In the genomic region with DNA sequence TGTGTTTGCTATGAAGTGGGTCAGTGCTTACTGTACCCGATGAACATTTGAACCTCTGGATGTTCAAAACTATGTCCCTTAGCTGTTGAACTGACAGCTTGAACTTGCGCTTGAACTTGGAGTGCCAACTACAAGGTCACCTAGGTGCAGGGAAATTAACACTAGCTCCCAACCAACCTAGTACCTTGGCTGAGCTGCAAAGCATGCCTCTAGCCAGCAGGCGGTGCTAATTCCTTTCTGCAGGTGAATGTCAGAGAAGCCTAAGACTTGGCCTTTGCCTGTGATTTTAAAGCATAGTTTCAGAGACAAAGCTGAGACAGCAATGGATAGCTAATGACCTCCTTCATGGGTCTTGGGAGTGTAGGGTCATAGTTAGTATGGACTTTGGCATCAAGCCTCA, we compare ENCODE assay signal across 7 mouse cellular contexts. TPM values are rescaled to one million over a fixed set of nuclear protein-coding genes. Genes with fewer than 3 reads are reported as not detected.
DNase-seq lines count a peak whose midpoint lies in the region; ATAC-seq and TF ChIP-seq lines count a peak whose summit lies in the region.

No protein-coding gene starts in this region.

- H3K79me3 ChIP-seq in C2C12 (ENCODE audit: low read depth) = no peaks in the 10 kb centered on the region

- no peaks in the 10 kb centered on the region for H3K79me2 ChIP-seq in C2C12 (ENCODE audit: control insufficient read depth, insufficient read depth)

- peaks cover 48% of the 10 kb centered on the region for H3K36me3 ChIP-seq in C2C12 (ENCODE audit: control insufficient read depth, insufficient read depth)
- peaks cover 49% of the 10 kb centered on the region for H3K36me3 ChIP-seq in heart, embryonic 13.5 days
- peaks cover 21% of the 10 kb centered on the region for H3K36me3 ChIP-seq in small intestine, adult 2 months (ENCODE audit: control insufficient read depth, insufficient read depth, low read length)

- WGBS in heart, embryonic 13.5 days = 36% methylated on average over 3 of the region's 3 CpGs
- WGBS in small intestine, adult 2 months = 35% methylated on average over 3 of the region's 3 CpGs

- ATAC-seq in heart, embryonic 13.5 days (ENCODE audit: extremely low read depth, insufficient number of reproducible peaks, low FRiP score, low TSS enrichment) = no peak

- peak; percentile 60 for DNase-seq in ES-CJ7 (ENCODE audit: low read depth, low spot score)
- peak; percentile 70 to 79 for DNase-seq in cerebellum, postnatal 25 days
- DNase-seq in layer of hippocampus, adult 11-12 months (ENCODE audit: low spot score) = peak; percentile 68
- peak; percentile 49 to 69 for DNase-seq in lung, postnatal 4 days

- H3K27me3 ChIP-seq in C2C12 (ENCODE audit: control insufficient read depth, insufficient read depth, insufficient read length) = no peaks in the 10 kb centered on the region
- no peaks in the 10 kb centered on the region for H3K27me3 ChIP-seq in heart, embryonic 13.5 days (replicated peaks)
- no peaks in the 10 kb centered on the region for H3K27me3 ChIP-seq in small intestine, adult 2 months (ENCODE audit: control insufficient read depth, insufficient read depth, low read length)

- H3ac ChIP-seq in C2C12 (ENCODE audit: control insufficient read depth, insufficient read length, low read depth) = no peak overlapping the region

- H3K4me1 ChIP-seq in heart, embryonic 13.5 days = peaks cover 75% of the 10 kb centered on the region
- 0 out of 2 replicates have a peak, but pooled peaks cover 2% of the 10 kb centered on the region for H3K4me1 ChIP-seq in small intestine, adult 2 months (ENCODE audit: control insufficient read depth, insufficient read depth, insufficient read length, low read length)

- H3K27ac ChIP-seq in heart, embryonic 13.5 days (replicated peaks) = peak overlapping the region; percentile 95
- no peak overlapping the region for H3K27ac ChIP-seq in small intestine, adult 2 months (ENCODE audit: insufficient read depth, low read depth, low read length)

- no peak for TF ChIP-seq POLR2A in small intestine, adult 2 months (IDR thresholded peaks at IDR 0.05; ENCODE audit: low read depth, low read length)

- no peak overlapping the region for H3K9ac ChIP-seq in heart, embryonic 13.5 days

- H3K9me3 ChIP-seq in heart, embryonic 13.5 days = no peaks in the 10 kb centered on the region

- no peak overlapping the region for H3K4me3 ChIP-seq in C2C12 (ENCODE audit: insufficient read depth, poor library complexity, severe bottlenecking)
- no peak overlapping the region for H3K4me3 ChIP-seq in heart, embryonic 13.5 days
- no peak overlapping the region for H3K4me3 ChIP-seq in small intestine, adult 2 months (ENCODE audit: low read depth, low read length)

- TF ChIP-seq CTCF in C2C12 (IDR thresholded peaks at IDR 0.05; ENCODE audit: control insufficient read depth, insufficient read depth, insufficient read length) = peak; percentile 73
- TF ChIP-seq CTCF in small intestine, adult 2 months (IDR thresholded peaks at IDR 0.05; ENCODE audit: extremely low read depth, insufficient read length, insufficient replicate concordance, low read depth, low read length) = peak; percentile 80; the same call in 1 of the 2 replicates

- H3K4me2 ChIP-seq in heart, embryonic 13.5 days = no peak overlapping the region

TF ChIP-seq in C2C12, 6 proteins besides CTCF, POLR2A, EP300 and RAD21:
- no peak for TF ChIP-seq MAX (IDR thresholded peaks at IDR 0.05)
- no peak for TF ChIP-seq USF1 (IDR thresholded peaks at IDR 0.05; ENCODE audit: low read depth)
- no peak for TF ChIP-seq FOSL1 (IDR thresholded peaks at IDR 0.05; ENCODE audit: insufficient read depth, low read length, poor library complexity, severe bottlenecking)
- no peak for TF ChIP-seq CEBPB (IDR thresholded peaks at IDR 0.05; ENCODE audit: low read depth)
- no peak for TF ChIP-seq MYOG (IDR thresholded peaks at IDR 0.05; ENCODE audit: control insufficient read depth, extremely low read depth, insufficient read length)
- TF ChIP-seq MYOD1 (IDR thresholded peaks at IDR 0.05; ENCODE audit: control insufficient read depth, insufficient read length, low read depth) = no peak

RNA-seq across cellular contexts. Expression of gene Zp1, which starts 12.5 kb away (rescaled TPM):
- not detected for polyA plus RNA-seq in C2C12 (2012; fragmentation: generic; extraction: Trizol)
- 0.08 TPM in 1 of 2 replicates, not detected in the other for polyA plus RNA-seq in heart, embryonic 13.5 days (2015; fragmentation: Nextera tagmentation; extraction: Ambion mirVana)
- 0.05 and 0.14 TPM in 2 replicates for polyA plus RNA-seq in small intestine, adult 2 months (2012; rRNA removed)

RNA-seq across cellular contexts. Expression of gene Prpf19, which starts 12.9 kb away (rescaled TPM):
- 299 TPM for polyA plus RNA-seq in C2C12 (2012; fragmentation: generic; extraction: Trizol)
- polyA plus RNA-seq in heart, embryonic 13.5 days (2015; fragmentation: Nextera tagmentation; extraction: Ambion mirVana) = 30.3 TPM in 2 replicates
- polyA plus RNA-seq in small intestine, adult 2 months (2012; rRNA removed) = 63.6 and 114 TPM in 2 replicates

RNA-seq across cellular contexts. Expression of gene Tmem109, which starts 26.1 kb away (rescaled TPM):
- 141 TPM for polyA plus RNA-seq in C2C12 (2012; fragmentation: generic; extraction: Trizol)
- 84.7 and 87.1 TPM in 2 replicates for polyA plus RNA-seq in heart, embryonic 13.5 days (2015; fragmentation: Nextera tagmentation; extraction: Ambion mirVana)
- 23.6 and 26.8 TPM in 2 replicates for polyA plus RNA-seq in small intestine, adult 2 months (2012; rRNA removed)

RNA-seq across cellular contexts. Expression of gene Ptgdr2, which starts 29.1 kb away (rescaled TPM):
- polyA plus RNA-seq in C2C12 (2012; fragmentation: generic; extraction: Trizol) = 0.07 TPM
- 0.11 TPM in 1 of 2 replicates, not detected in the other for polyA plus RNA-seq in heart, embryonic 13.5 days (2015; fragmentation: Nextera tagmentation; extraction: Ambion mirVana)
- polyA plus RNA-seq in small intestine, adult 2 months (2012; rRNA removed) = 0.86 and 1.1 TPM in 2 replicates

RNA-seq across cellular contexts. Expression of gene Tmem132a, which starts 38.2 kb away (rescaled TPM):
- polyA plus RNA-seq in C2C12 (2012; fragmentation: generic; extraction: Trizol) = 130 TPM
- polyA plus RNA-seq in heart, embryonic 13.5 days (2015; fragmentation: Nextera tagmentation; extraction: Ambion mirVana) = 51.4 and 52.4 TPM in 2 replicates
- 4.9 and 5.0 TPM in 2 replicates for polyA plus RNA-seq in small intestine, adult 2 months (2012; rRNA removed)
